Comparison of ENCODE assay signal across 23 mouse cellular contexts in genomic region chr16:17154346-17154745, GRCm38 (mm10). TPM values are rescaled to one million over a fixed set of nuclear protein-coding genes. Genes with fewer than 3 reads are reported as not detected.
DNase-seq lines count a peak whose midpoint lies in the region; ATAC-seq and TF ChIP-seq lines count a peak whose summit lies in the region.
"Had no signal": no experiment of that assay in that cellular context is flagged by ENCODE, and none has a peak within 500 bp of the region (broad histone marks: within the 10 kb centered on the region; RNA-seq: fewer than 3 reads in every experiment).

No protein-coding gene starts in this region.

- intact Hi-C loops in left cerebral cortex, adult 2 months (cut with DNase I) = no loop called here

- H3K4me3 ChIP-seq in left cerebral cortex, adult 2 months = no peak overlapping the region
- H3K4me3 ChIP-seq: forebrain, embryonic 13.5 days; heart, embryonic 10.5 days; heart, embryonic 15.5 days; layer of hippocampus, adult 2 months; liver, embryonic 12.5 days; midbrain, embryonic 12.5 days; neural tube, embryonic 13.5 days had no signal

- H3K27ac ChIP-seq in left cerebral cortex, adult 2 months = no peak overlapping the region
- H3K27ac ChIP-seq: forebrain, embryonic 13.5 days; heart, embryonic 10.5 days; heart, embryonic 15.5 days; kidney, postnatal 0 days; layer of hippocampus, adult 2 months; liver, embryonic 12.5 days; midbrain, embryonic 12.5 days; neural tube, embryonic 13.5 days had no signal

- no peak for ATAC-seq in megakaryocyte-erythroid progenitor cell, adult 5-6 weeks (replicated peaks; ENCODE audit: low FRiP score, low TSS enrichment, poor library complexity, severe bottlenecking)
- ATAC-seq: forebrain, embryonic 13.5 days; hindbrain, embryonic 16.5 days; liver, embryonic 12.5 days; liver, postnatal 0 days; Patski had no signal

- TF ChIP-seq CTCF in left cerebral cortex, adult 2 months (IDR thresholded peaks at IDR 0.05) = no peak

- DNase-seq in kidney, adult 9 months = peak; percentile 21
- DNase-seq in kidney, adult 11 months = no peak
- peak; percentile 52 for DNase-seq in NIH3T3 (ENCODE audit: low read depth)
- DNase-seq in adrenal gland, postnatal 25 days = peak; percentile 18
- no peak for DNase-seq in left cerebral cortex, adult 2 months (ENCODE audit: extremely low spot score in 1 of 2, low spot score in 2 of 2)
- DNase-seq: cerebellum, adult 18-20 months; cerebellum, postnatal 10 days; gastrocnemius, postnatal 14 days; left cerebral cortex, postnatal 4 days; liver, postnatal 0 days; lung, postnatal 36 days had no signal

RNA-seq across cellular contexts. Expression of gene Ccdc116, which starts 7.3 kb away (rescaled TPM):
- total RNA-seq in adrenal gland, postnatal 25 days (2021) = 0.39 TPM in 1 of 2 replicates, not detected in the other
- 1.2 and 2.1 TPM in 2 replicates for total RNA-seq in megakaryocyte-erythroid progenitor cell, adult 5-6 weeks (2014; fragmentation: Nextera tagmentation)
- 0.57 and 0.70 TPM in 2 replicates for total RNA-seq in megakaryocyte-erythroid progenitor cell, adult 5-6 weeks (2017)
- 1 to 10 TPM; 1.3 to 2.1 TPM for total RNA-seq in left cerebral cortex, adult 2 months (2021)

RNA-seq across cellular contexts. Expression of gene Ydjc, which starts 9.9 kb away (rescaled TPM):
- total RNA-seq in adrenal gland, postnatal 25 days (2021) = 4.5 and 7.0 TPM in 2 replicates
- 13.3 and 13.4 TPM in 2 replicates for total RNA-seq in megakaryocyte-erythroid progenitor cell, adult 5-6 weeks (2014; fragmentation: Nextera tagmentation)
- total RNA-seq in megakaryocyte-erythroid progenitor cell, adult 5-6 weeks (2017) = 11.4 and 11.7 TPM in 2 replicates
- 10 to 100 TPM; 24.0 to 25.4 TPM for total RNA-seq in left cerebral cortex, adult 2 months (2021)

RNA-seq across cellular contexts. Expression of gene Sdf2l1, which starts 22.2 kb away (rescaled TPM):
- 27.9 and 28.0 TPM in 2 replicates for total RNA-seq in adrenal gland, postnatal 25 days (2021)
- 20.4 and 21.1 TPM in 2 replicates for total RNA-seq in megakaryocyte-erythroid progenitor cell, adult 5-6 weeks (2014; fragmentation: Nextera tagmentation)
- total RNA-seq in megakaryocyte-erythroid progenitor cell, adult 5-6 weeks (2017) = 29.5 and 40.7 TPM in 2 replicates
- 10 to 100 TPM; 20.2 to 25.2 TPM for total RNA-seq in left cerebral cortex, adult 2 months (2021)

RNA-seq across cellular contexts. Expression of gene 2610318N02Rik, which starts 29.4 kb away (rescaled TPM):
- 1.5 TPM in 1 of 2 replicates, not detected in the other for total RNA-seq in adrenal gland, postnatal 25 days (2021)
- 36.0 and 78.4 TPM in 2 replicates for total RNA-seq in megakaryocyte-erythroid progenitor cell, adult 5-6 weeks (2014; fragmentation: Nextera tagmentation)
- 9.3 and 19.2 TPM in 2 replicates for total RNA-seq in megakaryocyte-erythroid progenitor cell, adult 5-6 weeks (2017)
- total RNA-seq in left cerebral cortex, adult 2 months (2021) = 1 to 10 TPM; 1.1 to 2.5 TPM
- total RNA-seq: gastrocnemius, postnatal 14 days; heart, postnatal 25 days had no signal

RNA-seq across cellular contexts. Expression of gene Ppil2, which starts 43.3 kb away (rescaled TPM):
- 101 and 118 TPM in 2 replicates for total RNA-seq in adrenal gland, postnatal 25 days (2021)
- total RNA-seq in megakaryocyte-erythroid progenitor cell, adult 5-6 weeks (2014; fragmentation: Nextera tagmentation) = 74.1 and 94.8 TPM in 2 replicates
- 81.5 and 99.2 TPM in 2 replicates for total RNA-seq in megakaryocyte-erythroid progenitor cell, adult 5-6 weeks (2017)
- total RNA-seq in left cerebral cortex, adult 2 months (2021) = 10 to 100 TPM; 85.3 to 89.8 TPM

Comparison
In these comparisons a context has a peak if more than half of its experiments do, and no peak if none do; other contexts are left out.
1. DNase-seq: peak in kidney, adult 9 months (single experiment), NIH3T3 (single experiment) and adrenal gland, postnatal 25 days (single experiment); none in kidney, adult 11 months (single experiment) and left cerebral cortex, adult 2 months (0 of 2).